9 mouse cellular contexts compared by ENCODE assay signal in the genomic region with DNA sequence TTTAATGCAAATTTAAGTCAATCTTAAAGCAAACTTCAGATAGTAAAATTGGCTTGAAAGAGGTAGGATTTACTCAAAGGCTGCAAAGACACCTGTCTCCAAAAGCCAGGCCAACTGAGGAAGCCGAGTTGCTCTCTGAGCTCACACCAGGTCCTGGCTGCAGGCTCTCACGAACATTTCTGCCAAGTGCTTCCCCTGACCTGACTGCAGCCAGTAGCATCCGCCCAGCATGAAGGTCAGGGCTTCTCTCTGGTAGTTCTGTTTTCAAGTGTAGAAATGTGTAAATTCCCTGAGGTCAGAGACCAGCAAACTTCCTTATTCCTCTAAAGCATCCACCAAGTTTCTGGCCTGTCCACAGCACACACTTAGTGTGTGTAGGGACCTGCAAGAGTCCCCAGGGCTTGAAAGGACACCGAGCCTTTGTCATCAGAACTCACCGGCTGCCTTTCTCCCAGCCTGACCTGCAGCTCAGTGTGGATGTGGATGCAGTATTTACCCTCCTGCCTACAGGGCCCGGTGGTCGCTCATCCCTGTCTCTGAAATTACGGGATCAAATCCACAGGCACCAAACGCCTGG. TPM values are rescaled to one million over a fixed set of nuclear protein-coding genes. Genes with fewer than 3 reads are reported as not detected.
DNase-seq lines count a peak whose midpoint lies in the region; ATAC-seq and TF ChIP-seq lines count a peak whose summit lies in the region.
"Had no signal": no experiment of that assay in that cellular context is flagged by ENCODE, and none has a peak within 500 bp of the region (broad histone marks: within the 10 kb centered on the region; RNA-seq: fewer than 3 reads in every experiment).

No protein-coding gene starts in this region.

- intact Hi-C loops in heart, postnatal 25 days (cut with DNase I): loop anchor here (5.0 kb wide), 1 partner anchor 42 kb away; no protein-coding TSS in a partner anchor

- no peak overlapping the region for H3K4me2 ChIP-seq in heart, embryonic 13.5 days
- H3K4me2 ChIP-seq: intestine, embryonic 15.5 days had no signal

- peak overlapping the region; percentile 76 for H3K27ac ChIP-seq in heart, embryonic 13.5 days (replicated peaks)
- H3K27ac ChIP-seq: intestine, embryonic 15.5 days had no signal

- H3K4me3 ChIP-seq in heart, embryonic 13.5 days: no peak overlapping the region
- peak overlapping the region; percentile 32 for H3K4me3 ChIP-seq in E14TG2a.4 (replicated peaks; ENCODE audit: low read length)
- H3K4me3 ChIP-seq: intestine, embryonic 15.5 days had no signal

- no peak for DNase-seq in heart, postnatal 25 days (ENCODE audit: low spot score)
- peak; percentile 71 for DNase-seq in brain, adult 2 months (ENCODE audit: low read depth, low spot score)
- DNase-seq in right cerebral cortex, postnatal 4 days: no peak
- no peak for DNase-seq in spleen, postnatal 10 days (ENCODE audit: low spot score in 2 of 2)
- no peak for DNase-seq in layer of hippocampus, postnatal 36 days

- H3K4me1 ChIP-seq in heart, embryonic 13.5 days: peaks cover 60% of the 10 kb centered on the region
- H3K4me1 ChIP-seq in E14TG2a.4 (replicated peaks; ENCODE audit: low read depth, low read length): peaks cover 80% of the 10 kb centered on the region

- TF ChIP-seq CTCF in E14TG2a.4 (conservative IDR thresholded peaks at IDR 0.05; ENCODE audit: low read length): no peak

- H3K9me3 ChIP-seq in heart, embryonic 13.5 days: no peaks in the 10 kb centered on the region
- no peaks in the 10 kb centered on the region for H3K9me3 ChIP-seq in E14TG2a.4 (ENCODE audit: low read length)
- H3K9me3 ChIP-seq: intestine, embryonic 15.5 days had no signal

- H3K36me3 ChIP-seq in heart, embryonic 13.5 days: 0 out of 2 replicates have a peak, but pooled peaks cover 3% of the 10 kb centered on the region
- 0 out of 2 replicates have a peak, but pooled peaks cover 2% of the 10 kb centered on the region for H3K36me3 ChIP-seq in E14TG2a.4 (ENCODE audit: insufficient read depth, low read length)
- H3K36me3 ChIP-seq: intestine, embryonic 15.5 days had no signal

- H3K9ac ChIP-seq in heart, embryonic 13.5 days: no peak overlapping the region
- H3K9ac ChIP-seq: intestine, embryonic 15.5 days had no signal

- WGBS in heart, embryonic 13.5 days: 63% methylated on average over 9 of the region's 9 CpGs

- no peaks in the 10 kb centered on the region for H3K27me3 ChIP-seq in heart, embryonic 13.5 days (replicated peaks)
- no peaks in the 10 kb centered on the region for H3K27me3 ChIP-seq in E14TG2a.4 (ENCODE audit: insufficient read depth, low read length)
- H3K27me3 ChIP-seq: intestine, embryonic 15.5 days had no signal

- ATAC-seq in heart, embryonic 13.5 days (ENCODE audit: extremely low read depth, insufficient number of reproducible peaks, low FRiP score, low TSS enrichment): no peak
- peak; percentile 41 for ATAC-seq in granulocyte monocyte progenitor cell, adult 5-6 weeks (replicated peaks; ENCODE audit: poor library complexity, severe bottlenecking)
- ATAC-seq: intestine, embryonic 15.5 days had no signal

RNA-seq across cellular contexts. Expression of a gene that starts 44.6 kb away (rescaled TPM):
- polyA plus RNA-seq in heart, embryonic 13.5 days (2015; fragmentation: Nextera tagmentation; extraction: Ambion mirVana): 23.8 and 24.0 TPM in 2 replicates
- 10 to 100 TPM; 19.4 to 20.8 TPM for total RNA-seq in heart, postnatal 25 days (2021)
- 80.9 and 108 TPM in 2 replicates for total RNA-seq in granulocyte monocyte progenitor cell, adult 5-6 weeks (2014; fragmentation: Nextera tagmentation)
- 25.6 and 31.9 TPM in 2 replicates for total RNA-seq in granulocyte monocyte progenitor cell, adult 5-6 weeks (2017)
- 10 to 100 TPM; 30.8 to 37.4 TPM for total RNA-seq in layer of hippocampus, postnatal 36 days (2021)
